Mouse (Mus musculus) layer of hippocampus, adult 2 months (tissue): ENCODE results near the gene Cbfa2t3. TPM values are rescaled to one million over a fixed set of nuclear protein-coding genes. Genes with fewer than 3 reads are reported as not detected.
A peak's percentile ranks its signal among the peaks of the same experiment; 100 is the strongest.

Experiments
- DNase-seq, 2 experiments: peaks; one replicate each; pipeline ENCODE4 v3.0.0; 2022; ENCODE audit warnings: low spot score in 2 of 2
- H3K27ac ChIP-seq: fragments of 200-600 bp; 2 replicates; pipeline ENCODE4 v1.8.1; 2022
- H3K4me3 ChIP-seq: fragments of 200-600 bp; 2 replicates; pipeline ENCODE4 v1.8.1; 2022; ENCODE audit warnings: mild to moderate bottlenecking
- CTCF ChIP-seq: fragments of 200-600 bp; conservative IDR thresholded peaks from 2 replicates; pipeline ENCODE4 v1.8.1; 2022; ENCODE audit warnings: antibody characterized with exemption, mild to moderate bottlenecking, moderate library complexity
- microRNA-seq, 2 experiments: library from miRNA; unstranded; fragments of <30 nt; microRNA quantifications; one replicate each; pipeline ENCODE4 v1.2.0; 2021
- total RNA-seq, 2 experiments: library from RNA; stranded (reverse); gene quantifications; 2 replicates each; pipeline ENCODE4 v1.2.3; 2021

Cbfa2t3 gene
- total RNA-seq, 2 experiments from 2014 or later: 38.0 to 49.8 TPM

GRCm38 (mm10) chr8:122584981-122585380, 113.9 kb downstream of the Cbfa2t3 start:
- Histone ChIP-seq H3K4me3 (no peak overlapping the region), H3K27ac (no peak overlapping the region)
- no peak for TF ChIP-seq CTCF
- DNase-seq: no peak

DNA sequence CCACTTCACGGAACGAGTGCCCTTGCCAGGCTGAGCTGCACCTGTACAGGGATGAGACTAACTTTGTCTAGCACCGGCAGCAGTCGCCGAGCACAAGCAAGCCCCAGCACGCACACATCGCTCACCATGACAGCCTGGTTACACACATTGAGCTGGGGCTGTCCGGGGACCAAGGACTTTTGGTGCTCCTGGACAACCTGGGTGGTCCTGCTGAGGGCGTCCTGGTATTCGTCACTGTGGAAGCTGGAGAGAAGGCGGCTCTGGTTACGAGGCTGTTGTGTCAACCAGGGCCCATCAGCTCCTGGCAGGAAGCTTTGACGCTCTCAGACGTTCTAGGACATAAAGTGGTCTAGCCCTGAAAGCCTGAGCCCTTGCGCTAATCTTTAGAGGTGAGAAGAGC, 118.0 kb downstream of the Cbfa2t3 start:
- TF ChIP-seq CTCF: no peak
- no peak for DNase-seq

DNA sequence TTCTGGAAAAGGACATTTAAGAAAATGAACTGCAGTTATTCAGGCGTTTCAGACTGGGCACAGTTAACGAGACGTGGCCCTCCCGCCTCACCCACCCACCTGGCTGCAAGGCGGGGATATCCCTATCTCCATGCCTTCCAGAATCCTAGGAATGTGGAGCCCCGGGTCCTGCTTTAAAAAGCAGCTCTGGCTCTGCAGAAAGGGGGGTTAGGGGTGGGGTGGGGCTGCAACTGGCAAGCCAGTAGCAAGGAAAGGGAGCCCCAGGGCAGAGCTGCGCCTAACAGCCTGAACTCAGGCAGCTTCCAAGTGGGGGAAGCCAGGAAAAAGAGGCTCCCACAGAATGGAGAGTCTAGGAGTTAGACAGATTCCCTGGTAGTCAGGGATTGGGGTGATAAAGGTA, 119.7 kb downstream of the Cbfa2t3 start:
- no peak for TF ChIP-seq CTCF

More for the DNA sequence above, 118.0 kb downstream of the Cbfa2t3 start:
- Histone ChIP-seq H3K4me3 (no peak overlapping the region), H3K27ac (no peak overlapping the region)

DNA sequence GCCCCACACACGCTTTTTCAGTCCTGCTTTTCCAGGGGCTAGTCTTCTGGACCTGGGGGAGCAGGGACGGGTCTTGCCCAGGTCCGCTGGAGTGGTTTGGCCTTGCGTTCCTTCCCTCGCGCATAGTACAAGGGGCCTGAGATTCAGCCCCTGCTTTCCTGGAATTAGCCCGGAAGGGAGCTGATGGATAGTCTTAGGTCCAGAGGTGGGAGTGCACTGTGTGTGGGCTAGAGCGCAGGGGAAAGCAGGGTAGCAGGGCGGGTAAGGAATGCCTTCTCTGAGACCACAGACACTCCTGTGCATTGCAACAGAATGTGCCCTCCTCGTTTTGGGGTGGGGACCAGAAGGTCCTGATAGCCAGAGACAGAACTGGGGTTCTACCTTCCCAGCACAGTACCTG, 121.8 kb downstream of the Cbfa2t3 start:
- no peak for DNase-seq
- H3K27ac ChIP-seq: peak overlapping the region; percentile 90; the same call in 1 of the 2 replicates
- TF ChIP-seq CTCF: no peak
- peak overlapping the region; percentile 88 for H3K4me3 ChIP-seq

More for the DNA sequence above, 119.7 kb downstream of the Cbfa2t3 start:
- Histone ChIP-seq H3K27ac (no peak overlapping the region), H3K4me3 (no peak overlapping the region)
- DNase-seq: no peak

DNA sequence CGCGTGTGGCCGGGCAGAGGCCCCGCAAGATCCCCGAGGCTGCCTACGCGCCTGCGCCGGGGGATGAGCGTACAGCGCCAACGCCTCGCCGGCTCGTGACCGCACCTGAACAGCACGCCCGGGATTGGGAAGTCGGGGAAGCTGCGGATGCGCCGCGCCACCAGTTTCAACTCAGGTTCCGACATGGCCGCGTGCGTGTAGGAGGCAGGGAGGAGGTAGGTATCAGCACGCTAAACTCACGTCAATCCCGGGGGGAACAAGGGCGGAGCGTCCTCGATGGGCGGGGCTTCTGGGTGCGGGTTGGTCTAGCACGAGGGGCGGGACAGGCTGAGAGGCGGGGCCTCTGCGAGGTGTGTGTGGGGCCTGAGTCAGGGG, 122.3 kb downstream of the Cbfa2t3 start, which contains the start of gene Aprt:
Aprt (minus strand) TSS at position 262 of the 375 bp plus-strand sequence.
- Histone ChIP-seq H3K4me3 (peak within 1 kb of the TSS; percentile 88), H3K27ac (peak within 1 kb of the TSS; percentile 90)
- no peak for TF ChIP-seq CTCF
- DNase-seq: peak; percentile 94 to 96

DNA sequence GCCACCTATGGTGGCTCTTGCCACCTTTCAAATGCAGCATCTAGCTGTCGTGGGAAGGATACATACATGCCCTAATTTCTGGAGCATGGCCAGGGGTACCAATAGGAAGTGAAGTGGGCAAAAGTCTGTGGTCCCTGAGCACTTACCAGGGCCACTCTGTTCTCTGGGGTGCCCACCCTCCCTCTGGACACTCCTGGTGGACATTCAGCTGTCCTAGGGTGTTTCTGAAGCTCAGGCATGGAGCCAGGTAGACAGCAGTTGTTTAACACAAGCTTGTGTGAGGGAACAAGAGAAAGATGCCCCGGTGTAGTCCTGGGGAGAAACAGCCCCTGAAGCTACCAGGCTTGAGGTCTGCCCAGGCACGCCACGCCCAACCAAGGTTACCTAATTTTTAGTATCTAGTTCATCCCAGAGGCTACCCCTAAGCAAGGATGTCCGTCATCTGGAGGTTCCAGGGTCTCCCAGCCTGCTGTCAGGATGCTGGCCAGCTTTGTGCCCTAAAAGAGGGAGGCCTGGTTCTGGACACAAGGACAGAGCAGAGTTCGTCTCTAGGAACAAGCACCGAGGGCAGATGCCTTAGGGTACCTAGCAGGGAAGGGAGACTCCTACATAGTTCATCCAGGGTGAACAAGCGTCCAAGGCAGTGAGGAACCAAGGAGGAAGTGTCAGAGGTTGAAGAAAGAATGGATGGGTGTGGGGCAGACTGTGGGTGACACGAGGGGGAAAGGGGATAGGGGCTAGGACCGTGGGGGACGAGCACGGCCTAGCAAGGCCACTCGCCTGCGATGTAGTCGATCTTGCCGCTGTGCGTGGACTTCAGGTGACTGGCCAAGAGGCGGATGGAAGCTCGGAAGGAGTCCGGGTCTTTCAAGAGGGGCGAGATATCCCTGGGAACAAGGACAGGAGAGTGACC, 122.9 kb downstream of the Cbfa2t3 start:
- peak overlapping the region; percentile 88 for H3K4me3 ChIP-seq
- no peak for DNase-seq
- H3K27ac ChIP-seq: peak overlapping the region; percentile 90
- no peak for TF ChIP-seq CTCF

- no peak for DNase-seq
- Histone ChIP-seq H3K27ac (peak overlapping the region; percentile 90; the same call in 1 of the 2 replicates), H3K4me3 (peak overlapping the region; percentile 88)
- no peak for TF ChIP-seq CTCF
These were observed 123.6 kb downstream of the Cbfa2t3 start for GRCm38 (mm10) chr8:122575286-122575685.

Small RNA genes within 50 kb of the gene (microRNA-seq; reads per million reads assigned to microRNA genes)
- 0 reads per million in 2 experiments for gene Mir6396

Other genes starting within 250 kb of the Cbfa2t3 start
- not detected for gene Snai3, start 238.4 kb downstream of the Cbfa2t3 start, total RNA-seq
- 10 to 100 TPM; 32.7 to 39.5 TPM for gene Rnf166, start 223.0 kb downstream of the Cbfa2t3 start, total RNA-seq
- 10 to 100 TPM; 22.8 to 23.7 TPM for gene Ctu2, start 223.0 kb downstream of the Cbfa2t3 start, total RNA-seq
- 1 to 10 TPM; 3.1 to 5.5 TPM for gene Piezo1, start 147.8 kb downstream of the Cbfa2t3 start, total RNA-seq
- gene Cdt1, start 131.1 kb downstream of the Cbfa2t3 start, total RNA-seq: 1 to 10 TPM; 1.3 to 1.6 TPM
- 10 to 100 TPM; 60.7 to 62.3 TPM for gene Aprt, start 122.2 kb downstream of the Cbfa2t3 start, total RNA-seq
- 10 to 100 TPM; 11.8 to 13.9 TPM for gene Galns, start 87.6 kb downstream of the Cbfa2t3 start, total RNA-seq
- 10 to 100 TPM; 77.3 to 88.6 TPM for gene Trappc2l, start 87.5 kb downstream of the Cbfa2t3 start, total RNA-seq
- gene Pabpn1l, start 76.4 kb downstream of the Cbfa2t3 start, total RNA-seq: under 1 TPM in 1 of 2 experiments, not detected in 1; 0.52 TPM
- gene Acsf3, start 76.4 kb upstream of the Cbfa2t3 start, total RNA-seq: 10 to 100 TPM; 19.2 to 21.7 TPM
- under 1 TPM; 0.93 to 1.00 TPM for gene Cdh15, start 148.9 kb upstream of the Cbfa2t3 start, total RNA-seq